Mouse (Mus musculus): ENCODE results near the gene 4833420G17Rik. TPM values are rescaled to one million over a fixed set of nuclear protein-coding genes. Genes with fewer than 3 reads are reported as not detected.

The 4833420G17Rik gene
- total RNA-seq, 1 experiment from 2014 or later = 23.2 TPM

Other genes with a start within 250 kb of the 4833420G17Rik start
- gene Paip1, start 34.2 kb upstream of the 4833420G17Rik start, total RNA-seq (2021) = 116 and 143 TPM in 2 replicates
- gene Tmem267, start 25.3 kb downstream of the 4833420G17Rik start, total RNA-seq (2021) = 13.7 and 14.6 TPM in 2 replicates
- 1.4 and 2.7 TPM in 2 replicates for gene 3110070M22Rik, start 25.6 kb downstream of the 4833420G17Rik start, total RNA-seq (2021)
- gene Ccl28, start 161.1 kb downstream of the 4833420G17Rik start, total RNA-seq (2021) = 0.33 and 0.88 TPM in 2 replicates
- gene Hmgcs1, start 227.6 kb downstream of the 4833420G17Rik start, total RNA-seq (2021) = 548 and 767 TPM in 2 replicates